Mouse (Mus musculus) olfactory bulb, adult 2 months (tissue): Measurements from ENCODE around the gene Nxf1.

Experiments used
- CTCF ChIP-seq: fragments of 200-500 bp; IDR thresholded peaks from 2 replicates; pipeline ENCODE4 v1.5.1; 2012; ENCODE audit warnings: low read depth, mild to moderate bottlenecking, low read length, moderate library complexity; ENCODE audit not compliant: insufficient read depth
- POLR2A ChIP-seq: fragments of 200-500 bp; IDR thresholded peaks from 2 replicates; pipeline ENCODE4 v1.6.1; 2012; ENCODE audit warnings: mild to moderate bottlenecking, low read depth, low read length, moderate library complexity; ENCODE audit not compliant: insufficient read depth

DNA sequence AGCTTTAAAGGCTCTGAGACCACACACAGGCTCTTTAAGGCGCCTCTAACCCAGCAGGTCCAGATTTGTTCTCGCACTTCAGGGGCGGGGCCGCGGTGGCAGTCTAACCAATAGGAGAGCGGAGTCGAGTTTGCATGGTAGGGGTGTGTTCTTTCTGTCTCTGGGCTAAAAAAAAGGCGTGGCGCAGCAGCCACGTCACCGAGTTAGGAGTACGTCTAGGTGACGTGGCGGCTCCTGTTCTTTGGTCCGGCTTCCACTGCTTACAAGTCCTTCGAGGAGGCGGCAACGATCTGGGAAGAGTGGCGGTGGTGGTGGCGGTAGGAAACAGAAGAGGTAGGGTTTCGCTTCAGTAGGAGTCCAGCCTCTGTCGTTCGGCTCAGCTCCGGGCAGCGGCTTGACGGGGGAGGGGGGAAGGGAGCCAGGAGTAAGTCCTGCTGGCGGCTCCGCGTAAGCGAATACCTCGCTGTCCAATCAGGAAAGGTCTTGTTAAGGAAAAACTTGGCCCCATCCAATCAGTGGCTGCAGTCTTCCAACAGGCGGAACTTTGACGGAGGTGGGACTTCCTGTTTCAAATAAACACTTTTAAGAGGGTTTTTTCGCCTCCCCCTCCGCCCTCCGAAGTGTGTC lies 15.5 kb upstream of the Nxf1 start, which contains the start of gene Stx5a:
- TF ChIP-seq CTCF, result no peak
- TF ChIP-seq POLR2A, result peak; percentile 39
